Mouse (Mus musculus) embryo, embryonic 10 days (tissue): ENCODE results near the gene Fcgr3.

ENCODE experiments used
- DNase-seq: peaks from one replicate; pipeline ENCODE4 v3.0.0-alpha.2; 2015; ENCODE audit warnings: low spot score

The Fcgr3 gene

DNA sequence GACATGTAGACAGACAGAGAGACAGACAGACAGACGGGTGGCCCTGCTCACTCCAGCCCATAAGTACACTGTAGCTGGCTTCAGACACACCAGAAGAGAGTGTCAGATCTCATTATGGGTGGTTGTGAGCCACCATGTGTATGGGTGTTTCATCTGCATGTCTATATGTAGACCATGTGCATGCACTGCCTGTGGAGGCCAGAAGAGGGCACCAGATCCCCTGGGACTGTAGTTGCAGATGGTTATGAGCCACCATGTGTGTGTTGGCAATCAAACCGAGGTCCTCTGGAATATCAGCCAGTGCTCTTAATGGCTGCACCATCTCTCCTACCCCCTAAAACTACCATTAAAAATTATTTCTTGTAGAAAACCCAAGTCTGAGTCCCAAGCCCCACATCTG is 57.8 kb downstream of the Fcgr3 start:
- DNase-seq: no peak

- no peak for DNase-seq
Measured at GRCm38 (mm10) chr1:171006335-171006734, 58.4 kb downstream of the Fcgr3 start.

DNA sequence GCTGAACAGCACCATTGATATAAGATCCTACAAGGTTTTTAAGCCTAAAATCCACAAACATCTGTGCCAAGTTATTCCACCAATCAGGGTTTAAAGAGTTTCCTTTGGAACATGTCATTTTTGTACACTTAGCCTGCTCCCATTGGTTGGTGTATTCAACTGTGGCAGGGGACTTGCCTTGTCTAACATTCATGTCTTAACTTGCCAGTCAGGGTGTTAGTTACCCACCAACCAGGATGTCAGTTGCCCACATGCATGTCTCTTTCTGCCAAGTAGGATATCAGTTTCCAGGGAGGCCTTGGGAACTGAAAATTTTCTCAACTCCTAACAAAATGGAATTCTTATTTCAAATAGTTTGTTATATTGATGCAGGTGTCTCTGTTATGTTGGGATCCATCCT is 59.1 kb downstream of the Fcgr3 start:
- DNase-seq: no peak

GRCm38 (mm10) chr1:171005081-171005480 is 59.7 kb downstream of the Fcgr3 start:
- no peak for DNase-seq
